Mouse (Mus musculus): ENCODE measurements around the gene Aspdh.

The Aspdh gene

DNA sequence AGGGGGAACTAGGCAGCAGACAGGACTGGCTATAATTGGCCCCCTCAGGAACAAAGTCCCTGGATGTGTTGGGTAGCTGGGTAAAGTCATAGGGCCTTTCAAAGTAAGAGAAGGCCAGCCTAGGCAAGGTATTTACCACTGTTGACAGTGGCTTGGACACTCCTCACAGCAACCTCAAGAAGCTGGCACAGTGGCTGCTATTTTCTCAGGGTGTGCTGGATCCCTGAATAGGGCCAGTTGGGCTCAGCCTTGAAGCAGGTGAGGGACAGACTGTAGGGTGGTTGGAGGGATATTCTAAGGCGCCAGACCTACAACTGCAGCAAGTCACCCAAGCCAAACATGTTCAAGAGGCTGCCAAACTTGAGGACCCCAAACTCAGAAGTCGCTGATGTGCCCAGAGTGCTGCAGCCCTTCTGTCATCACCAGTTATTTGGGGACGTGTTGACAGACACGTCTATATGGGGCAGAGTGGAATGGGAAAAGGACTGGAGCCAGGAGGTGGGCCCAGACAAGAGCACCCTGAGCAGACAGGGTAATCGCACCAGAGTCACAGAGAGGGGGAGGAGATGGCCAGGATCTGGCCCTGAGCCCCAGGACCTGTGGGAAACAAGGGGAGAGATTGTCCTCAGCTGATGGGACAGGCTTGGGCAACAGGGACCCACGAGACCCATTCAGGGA is 6.8 kb downstream of the Aspdh start:
- DNase-seq (ENCODE audit: low spot score in 2 of 2), result no peak

GRCm38 (mm10) chr7:44472558-44472885 is 7.3 kb downstream of the Aspdh start:
- DNase-seq (ENCODE audit: low spot score in 2 of 2), result no peak

DNA sequence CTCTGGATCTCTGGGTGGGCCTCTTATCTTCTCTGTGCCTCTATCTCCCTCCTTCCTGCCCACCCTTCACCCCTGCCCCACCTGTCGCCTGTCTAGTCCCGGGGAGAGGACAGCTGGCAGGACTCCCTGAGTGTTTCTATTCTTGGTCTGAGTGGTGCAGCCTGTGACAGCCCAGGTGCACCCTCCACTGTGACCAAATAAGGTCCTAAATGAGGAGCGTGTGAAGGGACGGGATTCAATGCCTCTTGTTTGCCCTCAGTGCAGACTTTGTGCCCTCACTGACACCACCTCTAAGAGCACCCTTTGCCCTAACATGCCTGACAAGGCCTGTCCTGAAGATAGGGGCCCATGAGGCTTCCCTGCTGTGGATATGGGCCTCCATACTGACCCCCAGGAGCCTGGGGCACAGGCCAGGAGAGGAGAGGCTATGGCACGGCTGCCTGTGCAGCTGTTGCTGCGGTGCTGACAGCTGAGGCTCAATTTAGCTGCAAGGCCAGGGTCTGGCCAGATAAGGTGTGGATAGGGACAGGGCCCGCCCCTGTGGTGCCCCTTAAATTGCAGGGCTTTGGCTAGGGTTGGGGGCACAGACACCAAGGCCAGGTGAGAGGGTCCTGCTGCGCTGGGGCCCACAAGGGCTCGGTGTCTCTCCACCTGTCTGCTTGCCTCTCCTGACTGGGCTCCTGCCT is 7.9 kb downstream of the Aspdh start:
- no peak for DNase-seq (ENCODE audit: low spot score in 2 of 2)

DNA sequence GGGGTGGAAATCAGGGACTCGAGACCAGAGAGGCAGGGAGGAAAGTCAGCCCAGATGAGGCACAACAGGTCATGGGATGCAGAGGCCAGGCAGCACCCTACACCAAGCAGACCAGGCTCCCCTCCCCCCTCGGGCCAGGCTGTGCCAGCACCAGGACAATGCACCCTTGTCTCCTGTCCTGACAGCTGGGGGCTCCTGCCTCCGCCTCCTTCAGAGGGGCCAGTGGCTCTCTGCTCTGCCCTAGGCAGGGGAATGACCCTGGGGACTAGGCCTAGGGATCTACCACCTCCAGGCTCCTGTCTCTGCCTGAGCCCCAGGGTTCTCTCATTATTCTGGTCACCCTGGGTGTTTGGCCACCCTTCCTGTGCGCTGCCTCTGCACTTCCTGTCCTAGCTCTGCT is 9.2 kb downstream of the Aspdh start:
- no peak for DNase-seq (ENCODE audit: low spot score in 2 of 2)

DNA sequence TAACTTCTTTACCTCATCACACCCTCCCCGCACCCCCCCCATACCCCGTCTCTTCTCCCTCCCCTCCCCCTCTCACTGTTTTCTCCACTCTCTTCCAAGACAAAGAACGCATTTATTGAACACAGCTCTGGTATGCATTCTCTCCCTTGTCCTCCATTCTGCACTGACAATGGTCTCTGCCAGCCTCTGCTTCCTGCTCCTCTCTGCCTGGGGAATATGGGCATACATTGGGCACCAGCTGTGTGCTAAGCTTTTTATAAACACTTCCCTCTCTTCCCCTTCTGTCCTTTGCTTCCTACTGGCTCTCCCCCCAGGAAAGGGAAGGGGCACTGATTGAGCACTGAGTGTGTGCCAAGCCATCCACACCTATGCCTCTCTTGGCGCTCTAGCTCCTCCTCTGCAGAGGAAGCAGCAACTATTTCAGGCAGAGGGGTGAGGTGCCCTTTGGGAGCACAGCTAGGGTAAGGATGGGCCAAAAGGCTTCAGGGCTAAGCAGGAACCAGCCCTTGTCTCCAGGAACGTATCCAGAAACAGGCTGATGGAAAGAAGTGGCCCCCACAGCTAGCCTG is 9.9 kb downstream of the Aspdh start:
- no peak for DNase-seq (ENCODE audit: low spot score in 2 of 2)

DNA sequence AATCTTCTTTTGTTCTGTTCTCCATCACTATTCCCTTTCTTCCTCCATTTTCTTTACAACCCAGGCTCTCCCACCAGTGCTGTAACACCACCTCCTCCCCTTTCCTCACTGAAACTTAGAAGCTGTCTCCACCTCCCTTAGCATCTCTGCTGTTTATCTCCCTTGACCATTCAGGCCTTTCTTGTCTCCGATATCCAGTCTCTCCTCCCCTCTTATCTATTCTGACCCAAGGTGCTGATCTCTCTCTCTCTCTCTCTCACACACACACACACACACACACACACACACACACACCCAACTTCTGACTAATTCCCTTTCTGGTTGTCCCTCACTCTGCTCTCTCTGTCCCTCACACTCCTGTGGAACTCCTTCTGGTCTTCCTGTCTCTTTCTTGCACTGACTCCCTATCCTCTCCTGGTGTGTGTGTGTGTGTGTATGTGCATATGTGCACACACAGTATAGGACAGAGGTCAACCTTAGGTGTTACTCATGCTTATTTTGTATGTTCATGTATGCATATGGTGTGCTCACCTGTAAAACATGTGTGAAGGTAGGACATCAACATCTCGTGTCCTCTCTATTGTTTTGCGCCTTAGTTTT is 17.7 kb downstream of the Aspdh start:
- DNase-seq (ENCODE audit: low spot score in 2 of 2), result no peak

DNA sequence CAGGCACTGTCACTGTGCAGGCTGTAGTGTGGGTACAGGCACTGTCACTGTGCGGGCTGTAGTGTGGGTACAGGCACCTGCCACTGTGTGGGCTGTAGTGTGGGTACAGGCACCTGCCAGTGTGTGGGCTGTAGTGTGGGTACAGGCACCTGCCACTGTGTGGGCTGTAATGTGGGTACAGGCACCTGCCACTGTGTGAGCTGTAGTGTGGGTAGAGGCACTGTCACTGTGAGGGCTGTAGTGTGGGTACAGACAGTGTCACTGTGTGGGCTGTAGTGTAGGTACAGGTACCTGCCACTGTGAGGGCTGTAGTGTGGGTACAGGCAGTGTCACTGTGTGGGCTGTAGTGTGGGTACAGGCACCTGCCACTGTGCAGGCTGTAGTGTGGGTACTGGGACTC is 18.9 kb downstream of the Aspdh start:
- DNase-seq (ENCODE audit: low spot score in 2 of 2), result no peak

- peak; percentile 40 to 55 for DNase-seq (ENCODE audit: low spot score in 2 of 2)
Observed at GRCm38 (mm10) chr7:44484841-44485571, 19.8 kb downstream of the Aspdh start.

- DNase-seq (ENCODE audit: low spot score in 2 of 2), result no peak
Observed at GRCm38 (mm10) chr7:44485572-44486195, 20.5 kb downstream of the Aspdh start.

GRCm38 (mm10) chr7:44486927-44487575 is 21.9 kb downstream of the Aspdh start:
- DNase-seq (ENCODE audit: low spot score in 2 of 2), result no peak

DNA sequence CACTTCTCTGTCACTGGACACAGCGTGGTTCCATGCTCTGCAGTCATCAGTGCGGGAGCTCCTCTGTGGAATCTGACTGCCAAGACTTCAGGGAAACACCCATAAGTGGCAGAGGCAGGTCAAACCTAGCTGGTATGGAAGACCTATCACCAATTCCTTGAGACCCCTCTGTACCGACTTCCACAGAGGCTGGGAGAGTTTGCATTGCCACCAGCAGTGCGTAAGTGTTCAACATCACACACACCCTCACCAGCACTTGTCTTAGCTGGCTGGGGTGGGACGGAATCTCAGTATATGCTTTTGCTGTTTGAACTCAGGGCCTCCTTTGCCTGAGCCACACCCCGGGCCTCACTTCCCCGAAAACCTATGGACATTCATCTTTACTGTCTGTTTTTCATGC is 22.7 kb downstream of the Aspdh start:
- DNase-seq (ENCODE audit: low spot score in 2 of 2), result no peak

DNA sequence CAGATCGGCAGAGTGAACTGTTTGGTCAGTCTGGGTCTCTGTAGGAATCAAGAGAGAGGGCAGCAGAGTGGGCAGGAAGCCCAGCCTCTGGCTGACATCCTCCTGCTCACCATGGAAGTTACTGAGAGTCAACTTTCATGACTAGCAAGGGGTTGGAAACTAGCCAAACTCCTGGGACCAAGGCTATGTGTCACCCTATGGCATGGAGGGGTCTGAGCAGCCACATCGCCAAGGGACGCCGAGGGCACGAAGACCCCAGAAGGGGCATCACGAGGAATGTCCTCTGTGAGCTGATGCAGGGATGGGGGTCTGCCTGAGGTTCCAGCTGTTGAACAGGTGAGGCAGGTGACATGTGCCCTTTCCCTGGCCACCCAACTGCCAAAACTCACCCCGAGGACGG is 23.4 kb downstream of the Aspdh start:
- no peak for DNase-seq (ENCODE audit: low spot score in 2 of 2)

DNA sequence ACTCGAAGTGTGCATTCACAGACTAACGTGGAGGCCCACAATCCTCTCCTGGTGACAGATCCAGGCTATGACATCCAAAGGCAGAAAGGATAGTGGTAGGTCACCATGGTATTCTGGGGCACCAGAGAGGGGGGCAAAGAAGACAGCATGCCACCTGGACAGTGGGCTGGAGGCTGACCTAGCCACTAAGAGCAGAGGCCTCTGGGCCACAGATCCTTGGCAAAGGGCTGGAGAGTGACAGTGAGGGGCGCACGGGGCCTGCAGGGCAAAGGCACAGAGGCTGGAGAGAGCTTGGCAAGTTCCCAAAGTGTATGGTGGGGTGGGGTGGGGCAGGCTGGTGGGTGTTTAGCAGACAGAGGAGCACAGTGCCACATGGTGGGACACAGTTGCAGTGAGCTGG is 25.1 kb downstream of the Aspdh start:
- no peak for DNase-seq (ENCODE audit: low spot score in 2 of 2)

- DNase-seq (ENCODE audit: low spot score in 2 of 2), result no peak
Observed at GRCm38 (mm10) chr7:44491391-44491790, 26.2 kb downstream of the Aspdh start.

DNA sequence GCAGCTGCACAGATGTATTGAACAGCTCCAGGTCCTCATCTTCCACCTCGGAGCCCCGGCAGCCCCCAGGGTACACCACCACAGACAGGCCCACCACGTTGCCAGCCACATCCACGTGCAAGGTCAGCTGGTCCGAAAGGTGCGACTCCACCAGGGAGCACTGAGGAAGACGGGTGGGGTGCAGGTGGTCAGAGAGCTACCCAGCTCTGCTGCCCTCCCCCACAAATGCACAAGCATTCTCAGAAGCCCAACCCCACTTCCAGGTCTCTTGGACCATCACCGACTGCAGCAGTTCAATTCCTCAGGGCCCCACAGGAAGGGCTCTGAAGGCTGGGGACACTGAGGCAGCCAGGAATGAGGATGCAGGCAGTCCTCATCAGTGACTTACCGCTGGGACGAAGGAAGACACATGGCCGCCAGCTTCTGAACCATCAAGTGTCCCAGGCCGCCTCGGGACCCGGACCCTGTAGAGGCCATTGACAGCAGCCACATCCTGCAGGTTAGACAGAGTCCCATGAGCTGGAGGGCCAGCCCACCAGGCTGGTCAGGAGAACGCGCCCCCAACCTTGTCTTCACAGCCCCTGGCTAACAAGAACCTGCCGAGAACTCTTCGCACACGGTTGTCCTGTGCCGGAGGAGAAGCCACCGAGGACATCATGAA is 27.1 kb downstream of the Aspdh start:
- no peak for DNase-seq (ENCODE audit: low spot score in 2 of 2)

DNA sequence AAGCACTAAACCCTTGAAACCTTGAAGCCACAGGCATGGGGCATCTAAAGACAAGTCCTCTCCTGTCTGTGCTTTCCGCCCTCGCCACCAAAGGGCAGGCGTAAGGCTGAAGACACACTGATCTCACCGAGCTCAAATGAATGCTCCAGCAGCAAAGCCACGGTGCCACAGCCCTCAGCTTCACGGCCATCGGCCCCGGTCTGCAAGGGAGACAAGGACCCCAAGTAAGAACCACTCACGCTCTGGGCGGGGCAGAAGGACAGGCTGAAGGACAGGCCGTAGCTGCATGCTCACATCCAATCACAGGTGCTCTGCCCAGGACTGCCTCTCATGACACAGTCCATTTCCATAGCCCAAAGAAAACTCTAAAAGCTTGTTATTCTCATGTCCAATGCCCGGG is 29.5 kb downstream of the Aspdh start:
- no peak for DNase-seq (ENCODE audit: low spot score in 2 of 2)

DNA sequence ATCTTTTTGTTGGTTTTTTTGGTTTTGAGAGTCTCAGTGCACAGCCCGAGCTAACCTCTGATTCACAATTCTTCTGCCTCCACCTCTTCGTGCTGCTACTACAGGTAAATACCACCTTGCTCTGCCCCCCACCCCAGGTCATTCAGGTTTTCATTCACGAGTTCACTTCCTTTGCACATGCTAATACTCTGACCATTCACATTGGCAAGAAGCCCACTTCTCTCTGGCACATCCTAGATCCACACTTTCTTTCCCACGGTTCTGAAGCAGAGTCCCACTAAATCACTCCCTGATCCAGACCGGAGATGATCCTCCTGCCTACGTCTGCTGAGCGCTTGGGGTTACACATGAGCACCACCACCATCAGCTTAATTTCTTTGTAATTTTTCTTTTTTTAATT is 29.9 kb downstream of the Aspdh start:
- no peak for DNase-seq (ENCODE audit: low spot score in 2 of 2)

DNA sequence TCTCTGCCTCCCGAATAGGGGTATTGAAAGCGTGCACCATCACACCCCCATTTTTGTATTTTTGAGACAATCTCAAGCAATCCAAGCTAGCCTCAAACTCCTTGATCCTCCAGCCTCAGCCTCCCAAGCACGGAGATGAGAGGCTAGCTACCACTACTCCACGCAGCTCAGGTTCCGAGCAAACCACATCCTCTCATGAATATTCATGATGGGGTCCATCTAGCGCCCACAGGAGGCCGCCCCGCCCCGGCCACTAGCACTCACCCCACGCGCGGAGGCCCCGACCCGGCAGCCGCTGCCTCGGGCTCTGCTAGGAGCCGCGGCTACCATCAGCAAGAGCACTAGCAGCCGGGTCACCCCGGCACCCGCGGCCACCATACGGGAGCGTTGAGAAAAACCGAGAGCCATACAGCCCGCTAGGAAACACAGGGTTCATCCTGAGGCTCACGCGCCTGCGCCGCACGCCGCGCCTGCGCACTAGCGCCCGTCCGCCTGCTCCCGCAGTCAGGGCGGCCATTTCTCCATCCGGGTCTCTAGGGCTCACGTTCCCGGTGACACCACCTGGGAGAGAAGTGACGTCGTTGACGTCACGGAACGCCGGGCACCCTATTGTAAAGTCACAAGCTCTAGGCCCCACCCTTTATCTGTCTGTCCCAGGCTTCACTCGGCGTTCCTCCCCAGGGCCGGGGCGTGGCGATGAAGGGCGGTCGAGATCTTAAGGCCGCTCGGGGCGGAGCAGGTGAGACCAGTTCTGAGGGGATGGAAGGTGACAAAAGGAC is 31.0 kb downstream of the Aspdh start, which contains the start of the genes Emc10 and Fam71e1:
Emc10 (minus strand) TSS at position 538 of the 779 bp plus-strand sequence.
Fam71e1 (plus strand) TSS at position 590 of the 779 bp plus-strand sequence.
- peak; percentile 94 to 95 for DNase-seq (ENCODE audit: low spot score in 2 of 2)

DNA sequence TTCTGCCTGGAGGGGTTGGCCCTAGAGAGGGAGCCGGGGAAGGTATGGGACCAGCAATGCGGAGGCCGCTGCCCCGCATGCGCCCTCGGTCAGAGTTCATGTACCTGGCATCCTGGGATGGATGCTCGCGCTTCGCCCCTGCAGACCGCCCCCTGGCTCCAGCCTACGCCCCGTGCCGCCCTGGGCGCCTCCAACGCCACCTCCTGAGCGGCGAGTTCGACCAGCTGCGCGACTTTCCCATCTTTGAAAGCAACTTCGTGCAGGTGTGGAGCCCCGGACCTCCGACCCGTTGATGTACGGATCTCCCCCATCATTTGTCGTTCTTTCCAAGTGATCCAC is 31.5 kb downstream of the Aspdh start:
- DNase-seq (ENCODE audit: low spot score in 2 of 2), result no peak

Data from urinary bladder, adult 18-20 months (tissue).